Mouse (Mus musculus) v-Abl transformed pro-B cells (cell line): ENCODE data around the gene Mgat5b.

Source experiments
- in situ Hi-C, 2 experiments: fragments of 400-800 bp; cut with MboI; formaldehyde crosslinking; loops; one replicate each; pipeline ENCODE4 v1.15.1; 2025; ENCODE audit not compliant: unreplicated experiment in 2 of 2

The Mgat5b gene

GRCm38 (mm10) chr11:116969498-116969897 lies 50.8 kb downstream of the Mgat5b start:
- in situ Hi-C loops: no loop called here

- in situ Hi-C loops: no loop called here
Measured at GRCm38 (mm10) chr11:116970847-116971246, 52.2 kb downstream of the Mgat5b start.

- in situ Hi-C loops: no loop called here
Measured at GRCm38 (mm10) chr11:116972828-116973227, 54.2 kb downstream of the Mgat5b start.

GRCm38 (mm10) chr11:116973508-116973907 lies 54.8 kb downstream of the Mgat5b start:
- in situ Hi-C loops: no loop called here

- in situ Hi-C loops: no loop called here
Measured at GRCm38 (mm10) chr11:116974341-116974740, 55.7 kb downstream of the Mgat5b start.

DNA sequence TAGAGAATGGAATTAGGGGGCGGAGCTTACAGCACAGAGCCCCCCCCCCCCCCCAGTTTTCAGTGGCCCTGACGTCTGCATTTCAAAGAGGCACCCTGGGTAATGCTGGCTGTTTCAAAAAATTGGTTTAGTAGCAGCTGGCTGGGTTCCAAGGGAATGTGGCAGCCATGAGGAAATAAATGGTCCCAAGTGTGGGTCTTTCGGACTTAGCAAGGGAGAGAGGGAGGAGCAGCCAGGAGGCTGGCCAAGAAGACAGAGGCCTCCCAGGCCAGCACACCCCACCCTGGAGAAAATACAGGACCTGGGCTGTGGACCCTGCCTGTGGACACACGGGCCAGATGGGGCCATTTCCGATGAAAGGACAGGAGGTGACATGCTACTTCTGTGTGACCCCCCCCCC lies 61.6 kb downstream of the Mgat5b start:
- in situ Hi-C loops: no loop called here

- in situ Hi-C loops: no loop called here
Measured at GRCm38 (mm10) chr11:116982543-116982942, 63.9 kb downstream of the Mgat5b start.

DNA sequence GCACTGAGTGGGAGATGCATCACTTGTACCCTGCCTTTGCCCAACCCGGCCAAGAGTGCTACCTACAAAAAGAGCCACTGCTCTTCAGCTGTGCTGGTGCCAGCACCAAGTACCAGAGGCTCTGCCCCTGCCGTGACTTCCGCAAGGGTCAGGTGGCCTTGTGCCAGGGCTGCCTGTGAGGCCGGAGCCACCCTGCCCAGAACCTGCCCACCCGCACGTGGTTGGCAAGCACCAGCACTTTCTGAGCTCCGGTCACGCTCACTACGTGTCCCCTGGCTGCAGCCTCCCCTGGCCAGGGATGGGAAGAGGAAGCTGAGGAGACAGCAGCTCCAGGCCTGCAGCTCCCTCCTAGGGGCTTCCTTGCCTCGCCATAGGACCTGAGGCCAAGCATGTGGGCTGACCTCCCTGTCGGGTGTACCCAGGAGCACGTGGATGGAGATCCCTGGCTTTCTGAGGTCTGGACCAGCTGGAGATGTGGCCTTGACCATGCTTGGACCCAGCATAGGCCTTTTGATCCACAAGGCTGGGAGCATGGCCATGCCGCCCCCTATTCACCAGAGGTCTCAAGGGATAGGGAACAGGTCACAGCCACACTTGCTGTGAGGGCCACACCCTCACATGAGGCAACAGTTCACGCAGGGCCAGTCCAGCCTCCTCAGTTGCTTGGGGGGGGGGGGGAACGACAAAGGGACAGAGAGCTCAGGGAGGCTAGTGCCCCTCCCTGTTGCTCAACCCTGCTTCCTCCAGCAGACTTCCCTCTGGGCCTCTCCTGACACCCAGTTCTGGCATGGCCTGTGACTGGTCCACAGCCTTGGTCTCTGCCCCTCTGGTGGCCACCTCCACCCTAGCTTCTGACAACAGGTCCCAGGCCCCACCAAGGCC lies 67.1 kb downstream of the Mgat5b start:
- in situ Hi-C loops: no loop called here

DNA sequence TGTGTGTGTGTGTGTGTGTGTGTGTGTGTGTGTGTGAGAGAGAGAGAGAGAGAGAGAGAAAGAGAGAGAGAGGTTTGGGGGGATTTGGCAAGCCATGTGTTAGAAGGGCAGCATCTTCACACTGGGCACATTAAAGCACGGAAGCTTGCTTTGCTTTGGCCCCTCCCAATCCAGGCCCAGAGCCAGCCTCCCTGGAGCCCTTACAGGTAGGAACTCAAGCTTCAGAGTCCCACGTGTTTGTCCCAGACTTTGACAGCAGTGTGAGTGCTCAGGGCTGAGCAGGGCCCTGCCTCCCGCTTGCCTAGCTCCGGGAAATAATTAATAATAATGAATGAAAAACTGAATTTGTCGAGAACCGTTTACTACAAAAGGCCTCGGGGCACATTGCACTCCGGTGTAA lies 69.5 kb downstream of the Mgat5b start:
- in situ Hi-C loops: no loop called here

DNA sequence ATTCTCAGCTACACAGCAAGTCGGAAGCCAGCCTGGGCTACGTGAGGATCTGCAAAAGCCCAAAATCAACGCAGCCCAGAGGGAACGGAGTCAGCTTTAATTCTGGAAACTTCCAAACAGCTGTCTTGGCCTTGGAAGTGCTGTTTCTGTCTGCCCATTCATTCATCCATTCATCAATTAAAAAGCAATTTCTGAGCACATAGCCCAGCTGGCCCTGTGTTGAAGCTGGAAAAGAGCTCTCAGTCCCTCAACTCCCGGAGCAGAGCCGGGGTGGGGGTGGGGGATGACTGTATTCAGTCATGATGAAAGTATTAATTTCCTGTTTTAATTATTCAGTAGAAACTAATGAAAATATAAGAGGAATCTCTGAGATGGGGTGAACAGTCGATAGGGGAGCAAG lies 71.6 kb downstream of the Mgat5b start:
- in situ Hi-C loops: no loop called here

GRCm38 (mm10) chr11:116991410-116991809 lies 72.7 kb downstream of the Mgat5b start:
- in situ Hi-C loops: no loop called here

DNA sequence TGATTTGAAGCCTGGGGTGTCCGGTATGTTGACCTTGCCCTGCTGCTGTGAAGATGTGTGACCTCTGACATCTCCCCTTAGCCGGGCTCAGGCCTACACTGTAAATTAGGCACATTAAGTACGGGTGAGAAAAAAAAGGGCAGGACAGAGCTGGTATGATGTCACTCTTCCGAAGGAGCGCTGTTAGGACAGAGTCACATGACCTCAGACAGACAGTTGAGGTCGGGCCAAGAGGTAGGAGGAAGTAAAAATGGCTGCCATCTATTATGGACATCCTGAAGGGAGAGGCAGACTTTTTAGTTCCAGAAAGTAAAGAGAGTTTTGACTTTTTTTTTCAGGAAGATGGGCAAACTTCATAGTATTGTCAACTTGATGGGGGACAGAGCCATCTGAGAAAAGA lies 73.3 kb downstream of the Mgat5b start:
- in situ Hi-C loops: no loop called here

- in situ Hi-C loops: no loop called here
Measured at GRCm38 (mm10) chr11:116994095-116994582, 75.5 kb downstream of the Mgat5b start.

GRCm38 (mm10) chr11:116996976-116997375 lies 78.3 kb downstream of the Mgat5b start:
- in situ Hi-C loops: no loop called here

DNA sequence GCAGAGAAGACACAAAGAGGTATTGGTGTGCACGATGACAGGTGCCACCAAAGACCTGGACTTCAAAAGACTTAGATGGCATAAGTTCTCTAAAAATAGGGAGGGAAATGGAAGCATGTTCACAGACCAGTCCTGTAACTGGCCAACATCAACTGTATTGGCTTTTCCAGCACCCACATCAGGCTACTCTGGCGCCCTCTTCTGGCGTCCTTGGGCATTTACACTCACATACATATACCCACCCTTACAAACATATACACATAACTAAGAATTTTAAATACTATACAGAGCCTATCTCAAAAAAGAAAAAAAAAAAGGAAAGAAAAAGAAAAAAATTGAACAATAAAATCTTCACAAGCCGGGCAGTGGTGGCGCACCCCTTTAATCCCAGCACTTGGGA lies 80.3 kb downstream of the Mgat5b start:
- in situ Hi-C loops: no loop called here

GRCm38 (mm10) chr11:117000219-117000618 lies 81.6 kb downstream of the Mgat5b start:
- in situ Hi-C loops: no loop called here

GRCm38 (mm10) chr11:117001789-117002188 lies 83.1 kb downstream of the Mgat5b start:
- in situ Hi-C loops: no loop called here

GRCm38 (mm10) chr11:117003503-117003902 lies 84.8 kb downstream of the Mgat5b start:
- in situ Hi-C loops: no loop called here

- in situ Hi-C loops: no loop called here
Measured at GRCm38 (mm10) chr11:117004277-117004676, 85.6 kb downstream of the Mgat5b start.

DNA sequence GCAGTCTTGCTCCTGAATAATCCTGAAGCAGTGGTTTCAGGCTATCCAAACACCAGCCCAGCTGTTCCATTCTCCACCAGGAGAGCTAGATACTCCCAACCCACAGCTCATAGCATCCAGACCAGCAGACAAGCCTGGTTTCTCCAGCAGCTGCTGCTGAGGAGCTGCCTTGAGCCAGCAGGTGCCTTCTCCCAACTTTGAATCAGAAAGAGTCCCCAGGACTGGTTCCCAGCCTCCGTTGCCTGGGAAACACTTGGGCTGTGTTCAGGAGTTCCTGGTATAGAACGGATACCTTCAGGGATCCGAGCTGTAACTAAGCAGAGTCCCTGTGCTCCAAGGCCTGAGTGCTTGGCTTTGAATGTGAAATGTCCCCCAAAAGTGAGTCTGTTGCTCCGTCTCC lies 98.8 kb downstream of the Mgat5b start:
- in situ Hi-C loops: loop anchor here (5.0 to 10.0 kb wide), 2 partner anchors 130 to 133 kb away; no protein-coding TSS in a partner anchor

DNA sequence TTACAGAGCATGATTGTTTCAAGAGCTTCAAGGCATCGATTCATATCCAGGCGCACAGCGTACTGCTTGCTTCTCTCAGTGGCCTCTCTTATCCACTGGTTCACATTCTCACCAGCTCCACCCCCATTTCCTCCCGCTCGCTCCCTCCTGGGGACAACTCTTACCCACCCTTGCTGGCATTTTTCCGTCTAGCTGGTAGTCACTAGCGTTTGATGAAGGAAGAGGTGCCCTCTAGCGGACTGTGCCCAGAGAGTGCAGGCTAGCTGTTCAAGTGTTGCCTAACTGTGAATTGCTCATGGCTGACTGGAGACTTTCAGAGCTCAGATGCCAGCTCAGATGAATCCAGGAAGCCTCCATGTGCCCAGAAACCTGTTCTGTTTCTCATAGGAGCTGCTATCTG lies 99.7 kb downstream of the Mgat5b start:
- in situ Hi-C loops: loop anchor here (5.0 to 10.0 kb wide), 2 partner anchors 131 to 134 kb away; no protein-coding TSS in a partner anchor

DNA sequence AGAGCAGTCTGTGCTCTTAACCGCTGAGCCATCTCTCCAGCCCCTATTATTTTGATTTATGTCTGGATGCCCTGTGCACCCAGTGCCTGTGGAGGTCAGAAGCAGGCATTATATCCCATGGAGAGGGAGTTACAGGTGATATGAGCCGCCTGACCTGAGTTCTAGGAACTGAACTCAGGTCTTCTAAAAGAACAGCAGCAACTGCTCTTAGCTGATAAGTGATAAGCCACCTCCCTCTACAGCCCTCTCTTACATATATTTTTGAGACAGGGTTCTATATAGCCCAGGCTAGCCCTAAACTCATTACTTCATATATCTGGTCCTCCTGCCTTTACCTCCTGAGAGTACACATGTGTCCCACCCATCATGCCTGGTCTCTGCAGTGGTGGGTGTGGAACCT lies 102.4 kb downstream of the Mgat5b start:
- in situ Hi-C loops: no loop called here
